Mouse (Mus musculus) limb, embryonic 11.5 days (tissue): ENCODE results near the gene Egln2. TPM values are rescaled to one million over a fixed set of nuclear protein-coding genes. Genes with fewer than 3 reads are reported as not detected.

Source experiments
- ATAC-seq: fragments of 200-750 bp; cut with Nextera tagmentation; 2 replicates; pipeline ENCODE4 v1.8.0; 2017; ENCODE audit warnings: low read depth; ENCODE audit not compliant: insufficient number of reproducible peaks, low FRiP score, low TSS enrichment
- DNase-seq: peaks from one replicate; pipeline ENCODE4 v3.0.0-alpha.2; 2015; ENCODE audit warnings: low spot score
- H3K27ac ChIP-seq: fragments of 300-500 bp; sonication (generic); replicated peaks from 2 replicates; pipeline ENCODE4 v1.5.1; 2014; ENCODE audit warnings: low read depth, mild to moderate bottlenecking, low read length
- H3K27me3 ChIP-seq: fragments of 300-500 bp; sonication (generic); 2 replicates; pipeline ENCODE4 v1.6.1; 2014; ENCODE audit warnings: mild to moderate bottlenecking, low read length, mixed read lengths; ENCODE audit not compliant: control insufficient read depth, insufficient read depth
- H3K36me3 ChIP-seq: fragments of 300-500 bp; sonication (generic); 2 replicates; pipeline ENCODE4 v1.6.1; 2014; ENCODE audit warnings: mild to moderate bottlenecking, low read length, moderate library complexity, mixed read lengths; ENCODE audit not compliant: control insufficient read depth, insufficient read depth
- H3K4me1 ChIP-seq: fragments of 300-500 bp; sonication (generic); 2 replicates; pipeline ENCODE4 v1.6.1; 2014; ENCODE audit warnings: low read length, mixed read lengths; ENCODE audit not compliant: control insufficient read depth, insufficient read depth
- H3K4me2 ChIP-seq: fragments of 300-500 bp; sonication (generic); 2 replicates; pipeline ENCODE4 v1.6.1; 2014; ENCODE audit warnings: low read depth, mild to moderate bottlenecking, moderate library complexity; ENCODE audit not compliant: severe bottlenecking
- H3K4me3 ChIP-seq: fragments of 300-500 bp; sonication (generic); 2 replicates; pipeline ENCODE4 v1.5.1; 2014; ENCODE audit warnings: low read depth, low read length
- H3K9ac ChIP-seq: fragments of 300-500 bp; sonication (generic); 2 replicates; pipeline ENCODE4 v1.6.1; 2014; ENCODE audit warnings: mild to moderate bottlenecking, low read length
- H3K9me3 ChIP-seq: fragments of 300-500 bp; sonication (generic); 2 replicates; pipeline ENCODE4 v1.6.1; 2016; ENCODE audit warnings: low read length; ENCODE audit not compliant: control insufficient read depth
- WGBS: fragments of 180-500 bp; shearing (Covaris S2); extraction: QIAGEN DNeasy Blood & Tissue Kit; methylation state at CpG from one replicate; pipeline ENCODE4 v1.1.7; 2014; 5-methylcytosine and 5-hydroxymethylcytosine counted together
- polyA plus RNA-seq: library from polyadenylated mRNA; unstranded; fragments of >200 nt; fragmentation: Nextera tagmentation; extraction: Ambion mirVana; gene quantifications from 2 replicates; pipeline ENCODE4 v1.2.1, GENCODE M21; 2014

The Egln2 gene
- polyA plus RNA-seq, 1 experiment from 2014 or later: 52.3 TPM

- no peak for ATAC-seq
- no peak for DNase-seq
- Histone ChIP-seq H3K4me1 (peaks cover 23% of the 10 kb centered on the region), H3K4me2 (peak overlapping the region; percentile 70), H3K27ac (0 out of 2 replicates have a peak overlapping the region, but pooled peaks have one; percentile 36), H3K27me3 (no peaks in the 10 kb centered on the region), H3K9ac (peak overlapping the region; percentile 30; the same call in 1 of the 2 replicates), H3K4me3 (peak overlapping the region; percentile 73; the same call in 1 of the 2 replicates), H3K9me3 (no peaks in the 10 kb centered on the region), H3K36me3 (peaks cover 8% of the 10 kb centered on the region; the same call in 1 of the 2 replicates)
- 81% methylated on average over 11 of the region's 11 CpGs for WGBS
Measured at GRCm38 (mm10) chr7:27167475-27168094, 983 bp upstream of the Egln2 start.

- DNase-seq (peak; percentile 87), ATAC-seq (peak; percentile 78)
- H3K4me2 ChIP-seq: peak overlapping the region; percentile 70
- H3K27me3 ChIP-seq: no peaks in the 10 kb centered on the region
- peaks cover 26% of the 10 kb centered on the region for H3K4me1 ChIP-seq
- H3K36me3 ChIP-seq: peaks cover 8% of the 10 kb centered on the region
- H3K4me3 ChIP-seq: peak overlapping the region; percentile 73
- 0% methylated on average over 21 of the region's 43 CpGs for WGBS
- peak overlapping the region; percentile 92 for H3K27ac ChIP-seq
- H3K9ac ChIP-seq: peak overlapping the region; percentile 87
- no peaks in the 10 kb centered on the region for H3K9me3 ChIP-seq
Measured at GRCm38 (mm10) chr7:27166229-27166613, 381 bp downstream of the Egln2 start.

- peak overlapping the region; percentile 70 for H3K4me2 ChIP-seq
- no peak for ATAC-seq
- H3K27me3 ChIP-seq: no peaks in the 10 kb centered on the region
- WGBS: 4% methylated on average over 8 of the region's 8 CpGs
- H3K4me1 ChIP-seq: peaks cover 26% of the 10 kb centered on the region
- H3K36me3 ChIP-seq: peaks cover 8% of the 10 kb centered on the region
- DNase-seq: no peak
- H3K4me3 ChIP-seq: peak overlapping the region; percentile 73
- H3K9me3 ChIP-seq: no peaks in the 10 kb centered on the region
- H3K9ac ChIP-seq: peak overlapping the region; percentile 87
- H3K27ac ChIP-seq: peak overlapping the region; percentile 92
Measured at GRCm38 (mm10) chr7:27165696-27166095, 906 bp downstream of the Egln2 start.

- peak overlapping the region; percentile 73 for H3K4me3 ChIP-seq
- H3K9ac ChIP-seq: peak overlapping the region; percentile 87
- peak overlapping the region; percentile 70 for H3K4me2 ChIP-seq
- no peaks in the 10 kb centered on the region for H3K27me3 ChIP-seq
- ATAC-seq (no peak), DNase-seq (no peak)
- H3K36me3 ChIP-seq: peaks cover 8% of the 10 kb centered on the region
- peaks cover 26% of the 10 kb centered on the region for H3K4me1 ChIP-seq
- H3K9me3 ChIP-seq: no peaks in the 10 kb centered on the region
- 0 out of 2 replicates have a peak overlapping the region, but pooled peaks have one; percentile 92 for H3K27ac ChIP-seq
- 71% methylated on average over 23 of the region's 23 CpGs for WGBS
Measured at GRCm38 (mm10) chr7:27165007-27165655, 1.5 kb downstream of the Egln2 start.

- H3K4me1 ChIP-seq: peaks cover 26% of the 10 kb centered on the region
- H3K9ac ChIP-seq: 0 out of 2 replicates have a peak overlapping the region, but pooled peaks have one; percentile 18
- no peak for ATAC-seq
- H3K4me2 ChIP-seq: peak overlapping the region; percentile 70
- peak overlapping the region; percentile 11; the same call in 1 of the 2 replicates for H3K4me3 ChIP-seq
- no peak for DNase-seq
- H3K27me3 ChIP-seq: no peaks in the 10 kb centered on the region
- H3K9me3 ChIP-seq: no peaks in the 10 kb centered on the region
- peaks cover 8% of the 10 kb centered on the region for H3K36me3 ChIP-seq
- WGBS: 83% methylated on average over 33 of the region's 33 CpGs
- H3K27ac ChIP-seq: no peak overlapping the region
Measured at GRCm38 (mm10) chr7:27164112-27164947, 2.3 kb downstream of the Egln2 start.

- Histone ChIP-seq H3K4me2 (no peak overlapping the region), H3K4me1 (peaks cover 26% of the 10 kb centered on the region), H3K4me3 (no peak overlapping the region), H3K9ac (no peak overlapping the region), H3K27ac (no peak overlapping the region), H3K36me3 (peaks cover 9% of the 10 kb centered on the region), H3K9me3 (no peaks in the 10 kb centered on the region), H3K27me3 (no peaks in the 10 kb centered on the region)
- 84% methylated on average over 5 of the region's 5 CpGs for WGBS
- ATAC-seq: no peak
- no peak for DNase-seq
Measured at GRCm38 (mm10) chr7:27163450-27163805, 3.2 kb downstream of the Egln2 start.

- no peak overlapping the region for H3K9ac ChIP-seq
- WGBS: 92% methylated on average over 5 of the region's 5 CpGs
- H3K27me3 ChIP-seq: no peaks in the 10 kb centered on the region
- H3K36me3 ChIP-seq: peaks cover 14% of the 10 kb centered on the region
- H3K9me3 ChIP-seq: no peaks in the 10 kb centered on the region
- DNase-seq (no peak), ATAC-seq (no peak)
- peaks cover 26% of the 10 kb centered on the region for H3K4me1 ChIP-seq
- no peak overlapping the region for H3K4me3 ChIP-seq
- H3K4me2 ChIP-seq: no peak overlapping the region
- H3K27ac ChIP-seq: no peak overlapping the region
Measured at GRCm38 (mm10) chr7:27162780-27163449, 3.7 kb downstream of the Egln2 start.

GRCm38 (mm10) chr7:27161744-27162143 lies 4.9 kb downstream of the Egln2 start:
- Histone ChIP-seq H3K4me3 (no peak overlapping the region), H3K9me3 (no peaks in the 10 kb centered on the region), H3K4me2 (no peak overlapping the region), H3K27me3 (no peaks in the 10 kb centered on the region), H3K27ac (no peak overlapping the region), H3K4me1 (peaks cover 22% of the 10 kb centered on the region), H3K36me3 (peaks cover 14% of the 10 kb centered on the region), H3K9ac (no peak overlapping the region)
- DNase-seq (no peak), ATAC-seq (no peak)
- WGBS: 85% methylated on average over 4 of the region's 4 CpGs
